Mouse (Mus musculus): ENCODE results near the gene Abraxas1. TPM values are rescaled to one million over a fixed set of nuclear protein-coding genes. Genes with fewer than 3 reads are reported as not detected.
A peak's percentile ranks its signal among the peaks of the same experiment; 100 is the strongest.

The Abraxas1 gene
- polyA plus RNA-seq (2014; fragmentation: Nextera tagmentation; extraction: Ambion mirVana): 25.2 and 33.4 TPM in 2 replicates

- no peaks in the 10 kb centered on the region for H3K9me3 ChIP-seq (replicated peaks; ENCODE audit: control insufficient read depth, low read length)
- H3K36me3 ChIP-seq (replicated peaks; ENCODE audit: control insufficient read depth, insufficient read depth, low read depth, low read length): no peaks in the 10 kb centered on the region; the same call in 1 of the 2 replicates
- H3K9ac ChIP-seq (replicated peaks; ENCODE audit: low read length): peak within 1 kb of the TSS; percentile 98
- under 1% methylated on average over 63 of the region's 63 CpGs for WGBS
- peak within 1 kb of the TSS; percentile 86 for H3K4me2 ChIP-seq (ENCODE audit: low read depth, low read length)
- peak; percentile 88 for ATAC-seq (replicated peaks; ENCODE audit: insufficient number of reproducible peaks, low FRiP score, low TSS enrichment, low read depth)
- no peaks in the 10 kb centered on the region for H3K27me3 ChIP-seq (ENCODE audit: control insufficient read depth, insufficient read depth, low read length)
- H3K4me1 ChIP-seq (ENCODE audit: control insufficient read depth, insufficient read depth, low read length): no peaks in the 10 kb centered on the region
- H3K4me3 ChIP-seq (ENCODE audit: low read depth, low read length): peak within 1 kb of the TSS; percentile 81
- peak within 1 kb of the TSS; percentile 70 for H3K27ac ChIP-seq (replicated peaks; ENCODE audit: low read depth, low read length)
- DNase-seq (ENCODE audit: low spot score): peak; percentile 90
Observed at GRCm38 (mm10) chr5:100820483-100821184, at the start of gene Abraxas1. Gene Abraxas1 (minus strand): TSS chr5:100820965.

GRCm38 (mm10) chr5:100869197-100869895, 48.6 kb upstream of the Abraxas1 start:
- no peaks in the 10 kb centered on the region for H3K9me3 ChIP-seq (replicated peaks; ENCODE audit: control insufficient read depth, low read length)
- H3K4me3 ChIP-seq (ENCODE audit: low read depth, low read length): no peak overlapping the region
- no peaks in the 10 kb centered on the region for H3K36me3 ChIP-seq (replicated peaks; ENCODE audit: control insufficient read depth, insufficient read depth, low read depth, low read length)
- no peak overlapping the region for H3K4me2 ChIP-seq (ENCODE audit: low read depth, low read length)
- DNase-seq (ENCODE audit: low spot score) (no peak), ATAC-seq (replicated peaks; ENCODE audit: insufficient number of reproducible peaks, low FRiP score, low TSS enrichment, low read depth) (no peak)
- no peak overlapping the region for H3K27ac ChIP-seq (replicated peaks; ENCODE audit: low read depth, low read length)
- H3K9ac ChIP-seq (replicated peaks; ENCODE audit: low read length): no peak overlapping the region
- H3K27me3 ChIP-seq (ENCODE audit: control insufficient read depth, insufficient read depth, low read length): no peaks in the 10 kb centered on the region
- H3K4me1 ChIP-seq (ENCODE audit: control insufficient read depth, insufficient read depth, low read length): no peaks in the 10 kb centered on the region
- 65% methylated on average over 4 of the region's 4 CpGs for WGBS

GRCm38 (mm10) chr5:100866183-100866582, 45.4 kb upstream of the Abraxas1 start:
- ATAC-seq (replicated peaks; ENCODE audit: insufficient number of reproducible peaks, low FRiP score, low TSS enrichment, low read depth): no peak
- no peak for DNase-seq (ENCODE audit: low spot score)
- WGBS: 88% methylated on average over 2 of the region's 2 CpGs
- Histone ChIP-seq H3K27ac (replicated peaks; ENCODE audit: low read depth, low read length) (no peak overlapping the region), H3K4me2 (ENCODE audit: low read depth, low read length) (no peak overlapping the region), H3K9me3 (replicated peaks; ENCODE audit: control insufficient read depth, low read length) (no peaks in the 10 kb centered on the region), H3K9ac (replicated peaks; ENCODE audit: low read length) (no peak overlapping the region), H3K27me3 (ENCODE audit: control insufficient read depth, insufficient read depth, low read length) (no peaks in the 10 kb centered on the region), H3K36me3 (replicated peaks; ENCODE audit: control insufficient read depth, insufficient read depth, low read depth, low read length) (no peaks in the 10 kb centered on the region), H3K4me1 (ENCODE audit: control insufficient read depth, insufficient read depth, low read length) (no peaks in the 10 kb centered on the region), H3K4me3 (ENCODE audit: low read depth, low read length) (no peak overlapping the region)

- Histone ChIP-seq H3K9ac (replicated peaks; ENCODE audit: low read length) (no peak overlapping the region), H3K36me3 (replicated peaks; ENCODE audit: control insufficient read depth, insufficient read depth, low read depth, low read length) (no peaks in the 10 kb centered on the region), H3K27ac (replicated peaks; ENCODE audit: low read depth, low read length) (no peak overlapping the region), H3K4me2 (ENCODE audit: low read depth, low read length) (no peak overlapping the region), H3K4me1 (ENCODE audit: control insufficient read depth, insufficient read depth, low read length) (no peaks in the 10 kb centered on the region), H3K4me3 (ENCODE audit: low read depth, low read length) (no peak overlapping the region), H3K9me3 (replicated peaks; ENCODE audit: control insufficient read depth, low read length) (no peaks in the 10 kb centered on the region), H3K27me3 (ENCODE audit: control insufficient read depth, insufficient read depth, low read length) (no peaks in the 10 kb centered on the region)
- ATAC-seq (replicated peaks; ENCODE audit: insufficient number of reproducible peaks, low FRiP score, low TSS enrichment, low read depth) (no peak), DNase-seq (ENCODE audit: low spot score) (no peak)
- WGBS: 90% methylated on average over 6 of the region's 6 CpGs
Observed at GRCm38 (mm10) chr5:100864438-100864837, 43.7 kb upstream of the Abraxas1 start.

GRCm38 (mm10) chr5:100863091-100863490, 42.3 kb upstream of the Abraxas1 start:
- Histone ChIP-seq H3K9me3 (replicated peaks; ENCODE audit: control insufficient read depth, low read length) (no peaks in the 10 kb centered on the region), H3K27ac (replicated peaks; ENCODE audit: low read depth, low read length) (no peak overlapping the region), H3K4me1 (ENCODE audit: control insufficient read depth, insufficient read depth, low read length) (no peaks in the 10 kb centered on the region), H3K27me3 (ENCODE audit: control insufficient read depth, insufficient read depth, low read length) (no peaks in the 10 kb centered on the region), H3K9ac (replicated peaks; ENCODE audit: low read length) (no peak overlapping the region), H3K4me2 (ENCODE audit: low read depth, low read length) (no peak overlapping the region), H3K4me3 (ENCODE audit: low read depth, low read length) (no peak overlapping the region), H3K36me3 (replicated peaks; ENCODE audit: control insufficient read depth, insufficient read depth, low read depth, low read length) (no peaks in the 10 kb centered on the region)
- no peak for ATAC-seq (replicated peaks; ENCODE audit: insufficient number of reproducible peaks, low FRiP score, low TSS enrichment, low read depth)
- WGBS: 64% methylated on average over 2 of the region's 2 CpGs
- DNase-seq (ENCODE audit: low spot score): no peak

- Histone ChIP-seq H3K4me3 (ENCODE audit: low read depth, low read length) (no peak overlapping the region), H3K27ac (replicated peaks; ENCODE audit: low read depth, low read length) (no peak overlapping the region), H3K9me3 (replicated peaks; ENCODE audit: control insufficient read depth, low read length) (no peaks in the 10 kb centered on the region), H3K4me1 (ENCODE audit: control insufficient read depth, insufficient read depth, low read length) (no peaks in the 10 kb centered on the region), H3K36me3 (replicated peaks; ENCODE audit: control insufficient read depth, insufficient read depth, low read depth, low read length) (no peaks in the 10 kb centered on the region), H3K4me2 (ENCODE audit: low read depth, low read length) (no peak overlapping the region), H3K27me3 (ENCODE audit: control insufficient read depth, insufficient read depth, low read length) (no peaks in the 10 kb centered on the region), H3K9ac (replicated peaks; ENCODE audit: low read length) (no peak overlapping the region)
- no peak for ATAC-seq (replicated peaks; ENCODE audit: insufficient number of reproducible peaks, low FRiP score, low TSS enrichment, low read depth)
- 82% methylated on average over 7 of the region's 7 CpGs for WGBS
- no peak for DNase-seq (ENCODE audit: low spot score)
Observed at GRCm38 (mm10) chr5:100861811-100862210, 41.0 kb upstream of the Abraxas1 start.

GRCm38 (mm10) chr5:100861140-100861539, 40.4 kb upstream of the Abraxas1 start:
- no peaks in the 10 kb centered on the region for H3K36me3 ChIP-seq (replicated peaks; ENCODE audit: control insufficient read depth, insufficient read depth, low read depth, low read length)
- no peaks in the 10 kb centered on the region for H3K27me3 ChIP-seq (ENCODE audit: control insufficient read depth, insufficient read depth, low read length)
- no peak overlapping the region for H3K27ac ChIP-seq (replicated peaks; ENCODE audit: low read depth, low read length)
- no peak overlapping the region for H3K4me3 ChIP-seq (ENCODE audit: low read depth, low read length)
- H3K4me2 ChIP-seq (ENCODE audit: low read depth, low read length): no peak overlapping the region
- H3K9me3 ChIP-seq (replicated peaks; ENCODE audit: control insufficient read depth, low read length): no peaks in the 10 kb centered on the region
- no peak for ATAC-seq (replicated peaks; ENCODE audit: insufficient number of reproducible peaks, low FRiP score, low TSS enrichment, low read depth)
- no peaks in the 10 kb centered on the region for H3K4me1 ChIP-seq (ENCODE audit: control insufficient read depth, insufficient read depth, low read length)
- whole genome bisulfite sequencing: 61% methylated on average over 4 of the region's 4 CpGs
- DNase-seq (ENCODE audit: low spot score): no peak
- no peak overlapping the region for H3K9ac ChIP-seq (replicated peaks; ENCODE audit: low read length)

GRCm38 (mm10) chr5:100860417-100861053, 39.8 kb upstream of the Abraxas1 start:
- no peaks in the 10 kb centered on the region for H3K36me3 ChIP-seq (replicated peaks; ENCODE audit: control insufficient read depth, insufficient read depth, low read depth, low read length)
- WGBS: 72% methylated on average over 12 of the region's 12 CpGs
- H3K27ac ChIP-seq (replicated peaks; ENCODE audit: low read depth, low read length): no peak overlapping the region
- no peak overlapping the region for H3K4me3 ChIP-seq (ENCODE audit: low read depth, low read length)
- no peaks in the 10 kb centered on the region for H3K9me3 ChIP-seq (replicated peaks; ENCODE audit: control insufficient read depth, low read length)
- no peak overlapping the region for H3K4me2 ChIP-seq (ENCODE audit: low read depth, low read length)
- no peak for DNase-seq (ENCODE audit: low spot score)
- no peak overlapping the region for H3K9ac ChIP-seq (replicated peaks; ENCODE audit: low read length)
- H3K4me1 ChIP-seq (ENCODE audit: control insufficient read depth, insufficient read depth, low read length): no peaks in the 10 kb centered on the region
- ATAC-seq (replicated peaks; ENCODE audit: insufficient number of reproducible peaks, low FRiP score, low TSS enrichment, low read depth): no peak
- H3K27me3 ChIP-seq (ENCODE audit: control insufficient read depth, insufficient read depth, low read length): no peaks in the 10 kb centered on the region

Data from embryonic facial prominence, embryonic 11.5 days (tissue).